Mouse (Mus musculus) liver, adult 2 months (tissue): ENCODE data around the gene Gm20388. TPM values are rescaled to one million over a fixed set of nuclear protein-coding genes. Genes with fewer than 3 reads are reported as not detected.

Experiments
- DNase-seq: peaks from one replicate; pipeline ENCODE4 v3.0.0-alpha.2; 2011; ENCODE audit warnings: low read depth, low spot score; ENCODE audit errors: extremely low read depth
- H3K27ac ChIP-seq: fragments of 200-500 bp; replicated peaks from 2 replicates; pipeline ENCODE4 v1.5.1; 2012; ENCODE audit warnings: low read depth, mild to moderate bottlenecking, control low read depth, inconsistent platforms, low read length; ENCODE audit not compliant: insufficient read depth
- H3K27me3 ChIP-seq: fragments of 200-500 bp; 2 replicates; pipeline ENCODE4 v1.6.1; 2012; ENCODE audit warnings: mild to moderate bottlenecking, moderate library complexity, low read length, inconsistent platforms; ENCODE audit not compliant: control insufficient read depth, insufficient read depth
- H3K36me3 ChIP-seq: fragments of 200-500 bp; 2 replicates; pipeline ENCODE4 v1.6.1; 2012; ENCODE audit warnings: low read length, inconsistent platforms; ENCODE audit not compliant: control insufficient read depth, insufficient read depth
- H3K4me1 ChIP-seq: fragments of 200-500 bp; 2 replicates; pipeline ENCODE4 v1.6.1; 2011; ENCODE audit warnings: low read length; ENCODE audit not compliant: control insufficient read depth, insufficient read depth
- H3K4me3 ChIP-seq: fragments of 200-500 bp; 2 replicates; pipeline ENCODE4 v1.5.1; 2011; ENCODE audit warnings: low read depth, mild to moderate bottlenecking, control low read depth, low read length, moderate library complexity; ENCODE audit not compliant: insufficient read depth
- H3K79me2 ChIP-seq: fragments of 200-500 bp; 2 replicates; pipeline ENCODE4 v1.6.1; 2012; ENCODE audit warnings: inconsistent platforms, mild to moderate bottlenecking, low read length, moderate library complexity; ENCODE audit not compliant: control insufficient read depth, insufficient read depth
- H3K9ac ChIP-seq: fragments of 200-500 bp; 2 replicates; pipeline ENCODE4 v1.6.1; 2012; ENCODE audit warnings: low read depth, mild to moderate bottlenecking, control low read depth, inconsistent platforms, low read length
- CTCF ChIP-seq: fragments of 200-500 bp; IDR thresholded peaks from 2 replicates; pipeline ENCODE4 v1.5.1; 2011; ENCODE audit warnings: low read depth, low read length, control low read depth
- POLR2A ChIP-seq: fragments of 200-500 bp; IDR thresholded peaks from 2 replicates; pipeline ENCODE4 v1.6.1; 2011; ENCODE audit warnings: low read length, control low read depth; ENCODE audit not compliant: insufficient read depth; ENCODE audit errors: extremely low read depth
- WGBS: fragments of 180-500 bp; shearing (Covaris S2); methylation state at CpG from one replicate; pipeline ENCODE4 v1.1.7; 2018; 5-methylcytosine and 5-hydroxymethylcytosine counted together
- polyA plus RNA-seq: library from polyadenylated mRNA; depleted of rRNA; stranded (reverse); fragments of >200 nt; gene quantifications from 2 replicates; pipeline ENCODE4 v1.2.3, GENCODE M21; 2012
- total RNA-seq: library from RNA; depleted of rRNA; stranded (reverse); fragments of >200 nt; gene quantifications from 2 replicates; pipeline ENCODE4 v1.2.3, GENCODE M21; 2014

Gene Gm20388
- total and polyA plus RNA-seq, 2 experiments = 6.4 to 19.9 TPM

DNA sequence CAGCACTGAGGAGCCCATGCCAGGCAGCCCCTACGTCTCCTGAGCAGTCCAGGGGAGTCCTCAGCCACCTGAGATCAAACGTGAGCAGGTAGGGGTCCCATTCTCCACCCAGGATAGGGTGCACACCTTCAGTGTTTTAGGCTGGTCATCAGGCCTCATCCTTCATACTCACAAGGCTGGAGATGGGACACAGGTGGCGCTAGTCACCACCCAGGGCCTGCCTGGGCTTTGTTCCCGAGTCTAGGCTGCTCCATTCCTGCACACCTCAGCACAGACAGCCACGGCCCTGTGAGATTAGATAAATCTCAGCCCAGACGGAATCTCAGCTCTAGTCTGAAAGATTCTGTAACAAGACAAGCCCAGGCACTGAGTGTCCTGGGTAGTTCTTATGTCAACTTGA is 1993.3 kb downstream of the Gm20388 start:
- no peak overlapping the region for H3K9ac ChIP-seq
- H3K27me3 ChIP-seq = no peaks in the 10 kb centered on the region
- H3K79me2 ChIP-seq = no peaks in the 10 kb centered on the region; the same call in 1 of the 2 replicates
- H3K4me3 ChIP-seq = no peak overlapping the region
- TF ChIP-seq POLR2A = no peak
- TF ChIP-seq CTCF = no peak
- no peaks in the 10 kb centered on the region for H3K36me3 ChIP-seq
- 84% methylated on average over 6 of the region's 6 CpGs for WGBS
- no peak overlapping the region for H3K27ac ChIP-seq
- DNase-seq = no peak
- peaks cover 4% of the 10 kb centered on the region for H3K4me1 ChIP-seq

DNA sequence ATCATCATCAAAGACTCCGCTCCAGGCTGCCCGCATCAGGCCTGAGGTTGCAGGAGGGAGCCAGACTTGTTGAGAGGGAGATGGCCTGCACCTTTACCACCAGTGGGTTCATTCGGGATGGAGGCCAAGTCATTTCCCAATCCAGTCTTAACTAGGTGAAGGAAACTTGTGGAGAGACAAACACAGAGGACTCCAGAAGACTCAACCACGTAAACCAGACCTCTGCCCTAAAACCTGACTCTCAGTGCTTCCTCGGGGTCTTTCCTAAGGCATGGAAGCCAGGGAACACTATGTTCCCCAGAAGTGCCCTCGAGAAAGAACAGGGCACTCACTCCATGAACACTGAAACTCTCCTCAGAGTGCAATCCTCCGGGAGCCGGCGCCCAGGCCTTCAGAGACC is 1994.4 kb downstream of the Gm20388 start:
- H3K4me1 ChIP-seq = peaks cover 2% of the 10 kb centered on the region
- H3K4me3 ChIP-seq = no peak overlapping the region
- no peaks in the 10 kb centered on the region; the same call in 1 of the 2 replicates for H3K79me2 ChIP-seq
- TF ChIP-seq CTCF = no peak
- no peak for TF ChIP-seq POLR2A
- DNase-seq = no peak
- no peaks in the 10 kb centered on the region for H3K36me3 ChIP-seq
- H3K27me3 ChIP-seq = no peaks in the 10 kb centered on the region
- no peak overlapping the region for H3K27ac ChIP-seq
- H3K9ac ChIP-seq = no peak overlapping the region
- WGBS = 87% methylated on average over 9 of the region's 9 CpGs

DNA sequence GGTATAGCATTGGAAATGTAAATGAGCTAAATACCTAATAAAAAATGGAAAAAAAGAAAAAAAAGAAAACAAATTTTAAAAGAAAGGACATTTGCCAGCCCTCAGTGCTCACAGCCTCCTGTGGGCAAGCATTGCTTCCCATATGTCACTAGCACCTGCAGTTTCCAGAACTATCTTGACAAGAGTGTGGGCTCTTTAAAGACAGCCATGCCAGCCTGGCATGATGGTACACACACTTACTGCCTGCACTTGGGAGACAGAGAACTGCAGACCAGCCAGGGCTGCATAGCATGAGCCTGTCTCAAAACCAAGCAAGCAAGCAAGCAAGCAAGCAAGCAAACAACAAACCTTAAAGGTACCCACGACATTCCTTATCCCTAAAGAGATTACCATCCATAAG is 1994.8 kb downstream of the Gm20388 start:
- Histone ChIP-seq H3K4me1 (peaks cover 2% of the 10 kb centered on the region), H3K79me2 (no peaks in the 10 kb centered on the region; the same call in 1 of the 2 replicates), H3K27me3 (no peaks in the 10 kb centered on the region), H3K9ac (no peak overlapping the region), H3K36me3 (no peaks in the 10 kb centered on the region), H3K4me3 (no peak overlapping the region), H3K27ac (no peak overlapping the region)
- TF ChIP-seq POLR2A (no peak), CTCF (no peak)
- WGBS = 33% methylated on average over 1 of the region's 1 CpGs
- DNase-seq = no peak

DNA sequence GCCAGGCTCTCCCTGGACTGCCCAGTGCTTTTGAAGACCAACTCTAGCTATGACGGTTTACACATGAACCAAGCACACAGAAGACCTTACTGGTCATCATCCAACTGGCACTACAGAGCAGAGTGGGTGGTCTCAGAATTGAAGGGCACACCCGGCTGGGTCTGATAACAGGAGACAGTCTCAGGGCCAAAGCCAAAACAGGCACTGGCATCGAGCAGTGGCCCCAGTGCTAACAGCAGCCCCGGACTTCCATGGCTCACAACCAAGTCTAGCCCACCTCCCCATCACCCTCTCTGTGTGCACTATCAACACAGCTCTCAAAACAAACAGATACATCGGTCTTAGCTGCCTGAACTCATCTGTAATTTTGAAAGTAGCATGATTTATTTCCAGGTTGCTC is 1995.2 kb downstream of the Gm20388 start:
- Histone ChIP-seq H3K27me3 (no peaks in the 10 kb centered on the region), H3K27ac (no peak overlapping the region), H3K79me2 (no peaks in the 10 kb centered on the region; the same call in 1 of the 2 replicates), H3K4me3 (peak overlapping the region; percentile 9; the same call in 1 of the 2 replicates), H3K4me1 (peaks cover 2% of the 10 kb centered on the region), H3K9ac (no peak overlapping the region), H3K36me3 (no peaks in the 10 kb centered on the region)
- TF ChIP-seq CTCF (no peak), POLR2A (no peak)
- WGBS = 50% methylated on average over 5 of the region's 5 CpGs
- no peak for DNase-seq

GRCm38 (mm10) chr8:121906542-121907512 is 1996.2 kb downstream of the Gm20388 start:
- Histone ChIP-seq H3K4me1 (peaks cover 2% of the 10 kb centered on the region), H3K27ac (no peak overlapping the region), H3K27me3 (no peaks in the 10 kb centered on the region), H3K79me2 (no peaks in the 10 kb centered on the region; the same call in 1 of the 2 replicates), H3K36me3 (no peaks in the 10 kb centered on the region), H3K4me3 (peak overlapping the region; percentile 77), H3K9ac (peak overlapping the region; percentile 76)
- WGBS = 2% methylated on average over 63 of the region's 72 CpGs
- no peak for TF ChIP-seq POLR2A
- TF ChIP-seq CTCF = no peak
- no peak for DNase-seq
